In the genomic region with DNA sequence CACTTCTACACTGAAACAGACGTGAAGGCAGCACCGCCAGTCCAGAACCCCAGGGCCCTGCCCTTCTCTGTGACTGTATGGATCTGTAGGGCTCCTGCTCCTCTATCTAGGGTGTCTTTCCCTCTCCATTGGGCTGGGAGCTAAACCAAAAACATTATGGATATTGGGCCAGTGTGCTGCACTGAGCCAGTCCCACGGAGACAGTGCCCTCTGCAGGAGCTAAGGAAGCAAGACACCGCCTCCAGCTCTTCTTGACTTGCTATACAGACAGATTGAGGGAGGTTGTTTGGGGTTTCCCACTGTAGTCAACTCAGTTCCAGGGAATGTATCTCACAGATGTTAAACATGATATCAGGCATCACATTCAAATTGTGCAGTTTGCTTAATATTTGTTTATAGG, we compare ENCODE assay signal across 9 mouse cellular contexts. TPM values are rescaled to one million over a fixed set of nuclear protein-coding genes. Genes with fewer than 3 reads are reported as not detected.
DNase-seq lines count a peak whose midpoint lies in the region; ATAC-seq and TF ChIP-seq lines count a peak whose summit lies in the region.
"Had no signal": no experiment of that assay in that cellular context is flagged by ENCODE, and none has a peak within 500 bp of the region (broad histone marks: within the 10 kb centered on the region; RNA-seq: fewer than 3 reads in every experiment).

No protein-coding gene starts in this region.

- no peak overlapping the region for H3K9ac ChIP-seq in limb, embryonic 14.5 days (ENCODE audit: low read depth, low read length, severe bottlenecking)
- no peak overlapping the region for H3K9ac ChIP-seq in forebrain, embryonic 12.5 days
- H3K9ac ChIP-seq: lung, embryonic 15.5 days had no signal

- H3K27me3 ChIP-seq in limb, embryonic 14.5 days (ENCODE audit: control insufficient read depth, insufficient read depth, low read length) = no peaks in the 10 kb centered on the region
- H3K27me3 ChIP-seq in forebrain, embryonic 12.5 days = no peaks in the 10 kb centered on the region; the same call in 1 of the 2 replicates
- H3K27me3 ChIP-seq: lung, embryonic 15.5 days had no signal

- ATAC-seq in limb, embryonic 14.5 days (ENCODE audit: low FRiP score, low read depth) = no peak
- ATAC-seq in forebrain, embryonic 12.5 days (ENCODE audit: low FRiP score) = no peak

- intact Hi-C loops in left cerebral cortex, postnatal 25 days (cut with DNase I) = loop anchor here (1.0 kb wide), 1 partner anchor 86 kb away; no protein-coding TSS in a partner anchor

- no peak overlapping the region for H3K4me3 ChIP-seq in limb, embryonic 14.5 days (replicated peaks; ENCODE audit: low read length)
- no peak overlapping the region for H3K4me3 ChIP-seq in forebrain, embryonic 12.5 days (replicated peaks)
- H3K4me3 ChIP-seq: lung, embryonic 15.5 days had no signal

- no peaks in the 10 kb centered on the region for H3K36me3 ChIP-seq in limb, embryonic 14.5 days (ENCODE audit: control insufficient read depth, insufficient read depth, low read length)
- no peaks in the 10 kb centered on the region for H3K36me3 ChIP-seq in forebrain, embryonic 12.5 days (replicated peaks)
- H3K36me3 ChIP-seq: lung, embryonic 15.5 days had no signal

- no peak overlapping the region for H3K4me2 ChIP-seq in limb, embryonic 14.5 days (replicated peaks; ENCODE audit: low read depth, low read length, severe bottlenecking)
- no peak overlapping the region for H3K4me2 ChIP-seq in forebrain, embryonic 12.5 days
- H3K4me2 ChIP-seq: lung, embryonic 15.5 days had no signal

- no peak overlapping the region for H3K27ac ChIP-seq in limb, embryonic 14.5 days (replicated peaks; ENCODE audit: low read depth, low read length)
- no peak overlapping the region for H3K27ac ChIP-seq in forebrain, embryonic 12.5 days
- H3K27ac ChIP-seq: lung, embryonic 15.5 days had no signal

- no peaks in the 10 kb centered on the region for H3K4me1 ChIP-seq in limb, embryonic 14.5 days (ENCODE audit: control insufficient read depth, insufficient read depth, low read length)
- no peaks in the 10 kb centered on the region for H3K4me1 ChIP-seq in forebrain, embryonic 12.5 days
- H3K4me1 ChIP-seq: lung, embryonic 15.5 days had no signal

- no peak for TF ChIP-seq POLR2A in limb, embryonic 14.5 days (IDR thresholded peaks at IDR 0.05; ENCODE audit: borderline replicate concordance, extremely low read depth, insufficient read depth, insufficient read length)

- 50% methylated on average over 4 of the region's 4 CpGs for WGBS in limb, embryonic 14.5 days
- 45% methylated on average over 4 of the region's 4 CpGs for WGBS in forebrain, embryonic 12.5 days

- H3K9me3 ChIP-seq in limb, embryonic 14.5 days (ENCODE audit: control insufficient read depth, low read length) = no peaks in the 10 kb centered on the region
- no peaks in the 10 kb centered on the region for H3K9me3 ChIP-seq in forebrain, embryonic 12.5 days
- H3K9me3 ChIP-seq: lung, embryonic 15.5 days had no signal

- peak; percentile 20 to 40 for DNase-seq in adrenal gland, postnatal 36 days
- no peak for DNase-seq in adrenal gland, postnatal 25 days
- DNase-seq in left cerebral cortex, postnatal 25 days (ENCODE audit: low spot score in 2 of 2) = peak; percentile 38 to 66
- DNase-seq in left cerebral cortex, adult 11 months (ENCODE audit: low spot score) = no peak
- peak; percentile 59 for DNase-seq in brain, adult 2 months (ENCODE audit: low read depth, low spot score)
- peak; percentile 32 for DNase-seq in limb, embryonic 14.5 days (ENCODE audit: low spot score)
- DNase-seq in spleen, postnatal 14 days (ENCODE audit: low spot score in 2 of 2) = no peak

RNA-seq across cellular contexts. Expression of a gene that starts 24.1 kb away (rescaled TPM):
- 10 to 100 TPM in 1 of 2 experiments, under 1 TPM in 1; 0.99 to 10.8 TPM for total RNA-seq in adrenal gland, postnatal 36 days (2021)
- 12.0 and 13.8 TPM in 2 replicates for total RNA-seq in adrenal gland, postnatal 25 days (2021)
- 1 to 10 TPM; 3.9 to 5.0 TPM for total RNA-seq in left cerebral cortex, postnatal 25 days (2021)
- polyA plus RNA-seq in limb, embryonic 14.5 days (2012; rRNA removed) = 5.2 and 6.2 TPM in 2 replicates
- 10.4 and 12.4 TPM in 2 replicates for polyA plus RNA-seq in limb, embryonic 14.5 days (2014; fragmentation: Nextera tagmentation; extraction: Ambion mirVana)
- polyA plus RNA-seq in forebrain, embryonic 12.5 days (2016; fragmentation: Nextera tagmentation; extraction: Ambion mirVana) = 0.47 and 0.56 TPM in 2 replicates

Comparison
In these comparisons a context has a peak if more than half of its experiments do, and no peak if none do; other contexts are left out.
1. DNase-seq: peak in adrenal gland, postnatal 36 days (2 of 2), left cerebral cortex, postnatal 25 days (2 of 2), brain, adult 2 months (single experiment) and limb, embryonic 14.5 days (single experiment); none in adrenal gland, postnatal 25 days (single experiment), left cerebral cortex, adult 11 months (single experiment) and spleen, postnatal 14 days (0 of 2).